Mouse (Mus musculus): ENCODE measurements around the gene Mdfic. TPM values are rescaled to one million over a fixed set of nuclear protein-coding genes. Genes with fewer than 3 reads are reported as not detected.

The Mdfic gene
- polyA plus RNA-seq, 1 experiment, result 3.0 TPM

- TF ChIP-seq CTCF (IDR thresholded peaks at IDR 0.05; ENCODE audit: extremely low read depth, insufficient read depth, low read length) (no peak), POLR2A (IDR thresholded peaks at IDR 0.05; ENCODE audit: extremely low read depth, insufficient read depth, low read length) (no peak)
- H3K4me3 ChIP-seq (ENCODE audit: insufficient read depth, low read length), result no peak overlapping the region
- no peak overlapping the region for H3K27ac ChIP-seq (ENCODE audit: insufficient read depth, low read length)
- no peaks in the 10 kb centered on the region for H3K4me1 ChIP-seq (ENCODE audit: control insufficient read depth, insufficient read depth, low read length)
These were observed 30.9 kb downstream of the Mdfic start for GRCm38 (mm10) chr6:15751375-15751774.

GRCm38 (mm10) chr6:15752160-15752559 lies 31.7 kb downstream of the Mdfic start:
- Histone ChIP-seq H3K4me3 (ENCODE audit: insufficient read depth, low read length) (no peak overlapping the region), H3K27ac (ENCODE audit: insufficient read depth, low read length) (no peak overlapping the region), H3K4me1 (ENCODE audit: control insufficient read depth, insufficient read depth, low read length) (no peaks in the 10 kb centered on the region)
- no peak for TF ChIP-seq POLR2A (IDR thresholded peaks at IDR 0.05; ENCODE audit: extremely low read depth, insufficient read depth, low read length)
- no peak for TF ChIP-seq CTCF (IDR thresholded peaks at IDR 0.05; ENCODE audit: extremely low read depth, insufficient read depth, low read length)

- Histone ChIP-seq H3K27ac (ENCODE audit: insufficient read depth, low read length) (no peak overlapping the region), H3K4me1 (ENCODE audit: control insufficient read depth, insufficient read depth, low read length) (no peaks in the 10 kb centered on the region), H3K4me3 (ENCODE audit: insufficient read depth, low read length) (no peak overlapping the region)
- TF ChIP-seq CTCF (IDR thresholded peaks at IDR 0.05; ENCODE audit: extremely low read depth, insufficient read depth, low read length) (no peak), POLR2A (IDR thresholded peaks at IDR 0.05; ENCODE audit: extremely low read depth, insufficient read depth, low read length) (no peak)
These were observed 32.7 kb downstream of the Mdfic start for GRCm38 (mm10) chr6:15753208-15753607.

GRCm38 (mm10) chr6:15758394-15758793 lies 37.9 kb downstream of the Mdfic start:
- Histone ChIP-seq H3K4me1 (ENCODE audit: control insufficient read depth, insufficient read depth, low read length) (no peaks in the 10 kb centered on the region), H3K27ac (ENCODE audit: insufficient read depth, low read length) (no peak overlapping the region), H3K4me3 (ENCODE audit: insufficient read depth, low read length) (no peak overlapping the region)
- TF ChIP-seq CTCF (IDR thresholded peaks at IDR 0.05; ENCODE audit: extremely low read depth, insufficient read depth, low read length) (no peak), POLR2A (IDR thresholded peaks at IDR 0.05; ENCODE audit: extremely low read depth, insufficient read depth, low read length) (no peak)

- no peak for TF ChIP-seq POLR2A (IDR thresholded peaks at IDR 0.05; ENCODE audit: extremely low read depth, insufficient read depth, low read length)
- Histone ChIP-seq H3K27ac (ENCODE audit: insufficient read depth, low read length) (no peak overlapping the region), H3K4me1 (ENCODE audit: control insufficient read depth, insufficient read depth, low read length) (no peaks in the 10 kb centered on the region), H3K4me3 (ENCODE audit: insufficient read depth, low read length) (no peak overlapping the region)
These were observed 40.3 kb downstream of the Mdfic start for GRCm38 (mm10) chr6:15760750-15761149.

GRCm38 (mm10) chr6:15764039-15764438 lies 43.6 kb downstream of the Mdfic start:
- no peak overlapping the region for H3K27ac ChIP-seq (ENCODE audit: insufficient read depth, low read length)
- H3K4me3 ChIP-seq (ENCODE audit: insufficient read depth, low read length), result no peak overlapping the region
- TF ChIP-seq POLR2A (IDR thresholded peaks at IDR 0.05; ENCODE audit: extremely low read depth, insufficient read depth, low read length) (no peak), CTCF (IDR thresholded peaks at IDR 0.05; ENCODE audit: extremely low read depth, insufficient read depth, low read length) (no peak)
- no peaks in the 10 kb centered on the region for H3K4me1 ChIP-seq (ENCODE audit: control insufficient read depth, insufficient read depth, low read length)

GRCm38 (mm10) chr6:15767460-15767859 lies 47.0 kb downstream of the Mdfic start:
- no peak overlapping the region for H3K27ac ChIP-seq (ENCODE audit: insufficient read depth, low read length)
- H3K4me3 ChIP-seq (ENCODE audit: insufficient read depth, low read length), result no peak overlapping the region
- TF ChIP-seq CTCF (IDR thresholded peaks at IDR 0.05; ENCODE audit: extremely low read depth, insufficient read depth, low read length), result no peak
- no peaks in the 10 kb centered on the region for H3K4me1 ChIP-seq (ENCODE audit: control insufficient read depth, insufficient read depth, low read length)

- TF ChIP-seq CTCF (IDR thresholded peaks at IDR 0.05; ENCODE audit: extremely low read depth, insufficient read depth, low read length), result no peak
- TF ChIP-seq POLR2A (IDR thresholded peaks at IDR 0.05; ENCODE audit: extremely low read depth, insufficient read depth, low read length), result no peak
- no peaks in the 10 kb centered on the region for H3K4me1 ChIP-seq (ENCODE audit: control insufficient read depth, insufficient read depth, low read length)
- no peak overlapping the region for H3K4me3 ChIP-seq (ENCODE audit: insufficient read depth, low read length)
- no peak overlapping the region for H3K27ac ChIP-seq (ENCODE audit: insufficient read depth, low read length)
These were observed 49.7 kb downstream of the Mdfic start for GRCm38 (mm10) chr6:15770128-15770527.

GRCm38 (mm10) chr6:15777070-15777469 lies 56.6 kb downstream of the Mdfic start:
- no peak for TF ChIP-seq POLR2A (IDR thresholded peaks at IDR 0.05; ENCODE audit: extremely low read depth, insufficient read depth, low read length)
- H3K27ac ChIP-seq (ENCODE audit: insufficient read depth, low read length), result no peak overlapping the region
- H3K4me1 ChIP-seq (ENCODE audit: control insufficient read depth, insufficient read depth, low read length), result no peaks in the 10 kb centered on the region
- no peak overlapping the region for H3K4me3 ChIP-seq (ENCODE audit: insufficient read depth, low read length)

GRCm38 (mm10) chr6:15780127-15780526 lies 59.7 kb downstream of the Mdfic start:
- no peak overlapping the region for H3K27ac ChIP-seq (ENCODE audit: insufficient read depth, low read length)
- TF ChIP-seq CTCF (IDR thresholded peaks at IDR 0.05; ENCODE audit: extremely low read depth, insufficient read depth, low read length) (no peak), POLR2A (IDR thresholded peaks at IDR 0.05; ENCODE audit: extremely low read depth, insufficient read depth, low read length) (no peak)
- no peak overlapping the region for H3K4me3 ChIP-seq (ENCODE audit: insufficient read depth, low read length)

GRCm38 (mm10) chr6:15780688-15781087 lies 60.2 kb downstream of the Mdfic start:
- H3K4me1 ChIP-seq (ENCODE audit: control insufficient read depth, insufficient read depth, low read length), result no peaks in the 10 kb centered on the region
- no peak overlapping the region for H3K27ac ChIP-seq (ENCODE audit: insufficient read depth, low read length)
- H3K4me3 ChIP-seq (ENCODE audit: insufficient read depth, low read length), result no peak overlapping the region
- TF ChIP-seq CTCF (IDR thresholded peaks at IDR 0.05; ENCODE audit: extremely low read depth, insufficient read depth, low read length), result no peak
- TF ChIP-seq POLR2A (IDR thresholded peaks at IDR 0.05; ENCODE audit: extremely low read depth, insufficient read depth, low read length), result no peak

More at GRCm38 (mm10) chr6:15780127-15780526, 59.7 kb downstream of the Mdfic start:
- no peaks in the 10 kb centered on the region for H3K4me1 ChIP-seq (ENCODE audit: control insufficient read depth, insufficient read depth, low read length)
